Mouse (Mus musculus) midbrain, postnatal 0 days (tissue): ENCODE data around the gene Vax1. TPM values are rescaled to one million over a fixed set of nuclear protein-coding genes. Genes with fewer than 3 reads are reported as not detected.

Experiments
- ATAC-seq: fragments of 200-750 bp; cut with Nextera tagmentation; 2 replicates; pipeline ENCODE4 v1.8.0; 2017; ENCODE audit warnings: moderate number of reproducible peaks, mild to moderate bottlenecking, moderate TSS enrichment, moderate library complexity; ENCODE audit not compliant: low FRiP score
- DNase-seq: peaks from one replicate; pipeline ENCODE4 v3.0.0-alpha.2; 2015; ENCODE audit warnings: low spot score
- H3K27ac ChIP-seq: fragments of 300-500 bp; sonication (generic); 2 replicates; pipeline ENCODE4 v1.5.1; 2014; ENCODE audit warnings: low read depth, mild to moderate bottlenecking, low read length, mixed read lengths
- H3K27me3 ChIP-seq: fragments of 300-500 bp; sonication (generic); 2 replicates; pipeline ENCODE4 v1.6.1; 2014; ENCODE audit warnings: low read length, control low read depth, mixed read lengths; ENCODE audit not compliant: insufficient read depth
- H3K36me3 ChIP-seq: fragments of 300-500 bp; sonication (generic); 2 replicates; pipeline ENCODE4 v1.6.1; 2014; ENCODE audit warnings: low read length, control low read depth, mixed read lengths; ENCODE audit not compliant: insufficient read depth
- H3K4me1 ChIP-seq: fragments of 300-500 bp; sonication (generic); 2 replicates; pipeline ENCODE4 v1.6.1; 2014; ENCODE audit warnings: mild to moderate bottlenecking, control low read depth, antibody characterized with exemption, low read length, mixed read lengths; ENCODE audit not compliant: insufficient read depth
- H3K4me2 ChIP-seq: fragments of 300-500 bp; sonication (generic); 2 replicates; pipeline ENCODE4 v1.6.1; 2014; ENCODE audit warnings: low read depth, mild to moderate bottlenecking, low read length, mixed read lengths; ENCODE audit not compliant: poor library complexity, severe bottlenecking
- H3K4me3 ChIP-seq: fragments of 300-500 bp; sonication (generic); 2 replicates; pipeline ENCODE4 v1.5.1; 2014; ENCODE audit warnings: low read depth, mild to moderate bottlenecking, low read length, moderate library complexity
- H3K9ac ChIP-seq: fragments of 300-500 bp; sonication (generic); replicated peaks from 2 replicates; pipeline ENCODE4 v1.6.1; 2014; ENCODE audit warnings: mild to moderate bottlenecking, low read length, moderate library complexity, mixed read lengths; ENCODE audit not compliant: poor library complexity, severe bottlenecking
- H3K9me3 ChIP-seq: fragments of 300-500 bp; sonication (generic); 2 replicates; pipeline ENCODE4 v1.6.1; 2016; ENCODE audit warnings: low read length, control low read depth
- CTCF ChIP-seq: IDR thresholded peaks from 2 replicates; pipeline ENCODE4 v1.5.1; 2016; ENCODE audit warnings: antibody characterized with exemption, mild to moderate bottlenecking
- WGBS: fragments of 180-500 bp; shearing (Covaris S2); extraction: QIAGEN DNeasy Blood & Tissue Kit; methylation state at CpG from one replicate; pipeline ENCODE4 v1.1.7; 2014; 5-methylcytosine and 5-hydroxymethylcytosine counted together
- polyA plus RNA-seq: library from polyadenylated mRNA; unstranded; fragments of >200 nt; fragmentation: Nextera tagmentation; extraction: Ambion mirVana; gene quantifications from 2 replicates; pipeline ENCODE4 v1.2.1, GENCODE M21; 2015
- total RNA-seq: library from RNA; depleted of rRNA; stranded (reverse); fragments of >200 nt; gene quantifications from 2 replicates; pipeline ENCODE4 v1.2.3, GENCODE M21; 2014

Vax1 gene
- total and polyA plus RNA-seq, 2 experiments from 2014 or later: 2.2 TPM; not detected in 1

GRCm38 (mm10) chr19:59171151-59171870 lies 1.5 kb upstream of the Vax1 start:
- DNase-seq (no peak), ATAC-seq (no peak)
- Histone ChIP-seq H3K36me3 (no peaks in the 10 kb centered on the region), H3K4me1 (0 out of 2 replicates have a peak, but pooled peaks cover 2% of the 10 kb centered on the region), H3K27me3 (peaks cover 89% of the 10 kb centered on the region), H3K27ac (no peak overlapping the region), H3K9ac (no peak overlapping the region), H3K4me2 (peak overlapping the region; percentile 12; the same call in 1 of the 2 replicates), H3K9me3 (no peaks in the 10 kb centered on the region), H3K4me3 (no peak overlapping the region)
- TF ChIP-seq CTCF: no peak
- under 1% methylated on average over 37 of the region's 38 CpGs for WGBS

GRCm38 (mm10) chr19:59170766-59171095 lies 875 bp upstream of the Vax1 start:
- ATAC-seq: no peak
- Histone ChIP-seq H3K27me3 (peaks cover 87% of the 10 kb centered on the region), H3K9ac (no peak overlapping the region), H3K36me3 (no peaks in the 10 kb centered on the region), H3K4me3 (no peak overlapping the region), H3K27ac (no peak overlapping the region), H3K4me2 (no peak overlapping the region), H3K4me1 (0 out of 2 replicates have a peak, but pooled peaks cover 2% of the 10 kb centered on the region), H3K9me3 (no peaks in the 10 kb centered on the region)
- no peak for DNase-seq
- WGBS: 3% methylated on average over 6 of the region's 6 CpGs
- no peak for TF ChIP-seq CTCF

GRCm38 (mm10) chr19:59169143-59169935 lies 517 bp downstream of the Vax1 start:
- Histone ChIP-seq H3K4me1 (0 out of 2 replicates have a peak, but pooled peaks cover 2% of the 10 kb centered on the region), H3K4me3 (peak overlapping the region; percentile 8), H3K27me3 (peaks cover 83% of the 10 kb centered on the region), H3K9ac (no peak overlapping the region), H3K9me3 (no peaks in the 10 kb centered on the region), H3K27ac (no peak overlapping the region), H3K36me3 (no peaks in the 10 kb centered on the region), H3K4me2 (peak overlapping the region; percentile 7; the same call in 1 of the 2 replicates)
- no peak for DNase-seq
- WGBS: under 1% methylated on average over 54 of the region's 65 CpGs
- TF ChIP-seq CTCF: no peak
- ATAC-seq: no peak

- peaks cover 83% of the 10 kb centered on the region for H3K27me3 ChIP-seq
- H3K9me3 ChIP-seq: no peaks in the 10 kb centered on the region
- DNase-seq (no peak), ATAC-seq (no peak)
- H3K4me2 ChIP-seq: no peak overlapping the region
- no peak for TF ChIP-seq CTCF
- H3K4me3 ChIP-seq: no peak overlapping the region
- no peak overlapping the region for H3K27ac ChIP-seq
- WGBS: 6% methylated on average over 17 of the region's 17 CpGs
- 0 out of 2 replicates have a peak, but pooled peaks cover 2% of the 10 kb centered on the region for H3K4me1 ChIP-seq
- H3K9ac ChIP-seq: no peak overlapping the region
- no peaks in the 10 kb centered on the region for H3K36me3 ChIP-seq
Measured at GRCm38 (mm10) chr19:59168386-59168905, 1.4 kb downstream of the Vax1 start.

GRCm38 (mm10) chr19:59167871-59168270 lies 2.0 kb downstream of the Vax1 start:
- 22% methylated on average over 5 of the region's 5 CpGs for WGBS
- Histone ChIP-seq H3K9me3 (no peaks in the 10 kb centered on the region), H3K4me1 (0 out of 2 replicates have a peak, but pooled peaks cover 2% of the 10 kb centered on the region), H3K27ac (no peak overlapping the region), H3K36me3 (no peaks in the 10 kb centered on the region), H3K4me2 (no peak overlapping the region), H3K27me3 (peaks cover 83% of the 10 kb centered on the region), H3K4me3 (no peak overlapping the region), H3K9ac (no peak overlapping the region)
- no peak for DNase-seq
- TF ChIP-seq CTCF: no peak
- no peak for ATAC-seq
